Mouse (Mus musculus): Measurements from ENCODE around the gene Anapc1. TPM values are rescaled to one million over a fixed set of nuclear protein-coding genes. Genes with fewer than 3 reads are reported as not detected.
A peak's percentile ranks its signal among the peaks of the same experiment; 100 is the strongest.

Anapc1 gene
- 61.3 and 61.6 TPM in 2 replicates for polyA plus RNA-seq (2015; fragmentation: Nextera tagmentation; extraction: Ambion mirVana)

DNA sequence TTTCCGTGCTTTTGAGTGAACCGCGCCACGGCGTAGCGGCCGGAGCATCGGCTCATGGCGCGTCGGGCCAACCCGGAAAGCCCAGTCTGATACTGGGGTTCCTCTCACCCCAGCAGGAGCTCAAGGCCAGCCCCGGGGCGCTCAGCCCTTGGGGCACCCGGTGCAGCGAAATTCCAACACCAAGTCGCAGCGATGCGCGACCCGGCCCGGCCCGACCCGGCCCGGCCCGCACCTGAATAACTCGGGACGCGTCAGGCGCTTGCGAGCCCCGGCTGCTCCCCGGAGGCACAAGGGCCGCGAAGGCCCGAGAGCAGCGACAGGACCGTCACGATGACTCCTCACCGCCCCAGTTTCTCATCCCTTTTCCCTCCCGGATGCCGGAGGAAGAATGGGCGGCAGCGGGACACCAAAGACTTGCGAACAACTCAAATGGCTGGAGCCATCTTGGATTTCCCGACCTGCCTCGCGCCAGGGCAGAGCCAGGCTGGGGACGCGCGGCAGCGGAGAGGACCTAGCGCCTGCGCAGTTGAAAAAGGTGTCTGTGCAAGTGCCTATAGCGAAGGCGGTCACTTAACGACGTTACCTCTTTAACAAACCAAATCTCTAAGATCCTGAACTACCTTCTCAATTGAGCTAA lies at the start of gene Anapc1:
Anapc1 (minus strand) TSS at position 471 of the 637 bp plus-strand sequence.
- Histone ChIP-seq H3K9me3 (replicated peaks; ENCODE audit: control insufficient read depth, low read length) (no peaks in the 10 kb centered on the region), H3K36me3 (ENCODE audit: control insufficient read depth, insufficient read depth, low read length) (0 out of 2 replicates have a peak, but pooled peaks cover 3% of the 10 kb centered on the region), H3K27me3 (ENCODE audit: control insufficient read depth, insufficient read depth, low read length) (no peaks in the 10 kb centered on the region), H3K4me1 (ENCODE audit: control insufficient read depth, insufficient read depth, low read length) (peaks cover 8% of the 10 kb centered on the region), H3K9ac (ENCODE audit: low read length) (peak within 1 kb of the TSS; percentile 99), H3K27ac (ENCODE audit: low read length) (peak within 1 kb of the TSS; percentile 88), H3K4me3 (replicated peaks; ENCODE audit: low read length) (peak within 1 kb of the TSS; percentile 98), H3K4me2 (ENCODE audit: low read depth, low read length) (peak within 1 kb of the TSS; percentile 84)
- WGBS = under 1% methylated on average over 58 of the region's 58 CpGs
- ATAC-seq (ENCODE audit: insufficient read depth, low FRiP score) = peak; percentile 97

DNA sequence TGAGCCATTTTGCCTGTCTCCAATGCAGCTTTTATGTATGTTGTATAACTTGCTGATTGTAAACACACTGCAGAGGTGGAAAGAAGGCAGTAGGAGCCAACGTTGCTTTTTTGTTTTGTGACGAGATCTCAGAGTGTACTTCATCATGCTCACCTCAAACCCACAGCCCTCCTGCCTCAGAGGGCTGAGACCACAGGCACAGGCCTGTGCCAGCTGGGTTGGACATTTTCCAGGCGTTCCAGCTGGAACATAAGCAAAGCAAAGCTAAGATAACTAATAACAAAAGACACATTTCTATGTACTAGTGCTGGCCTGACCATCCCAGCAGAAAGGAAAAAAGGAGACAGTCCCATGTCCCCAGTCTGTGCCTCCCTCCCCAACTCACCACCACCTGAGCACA lies 47.9 kb upstream of the Anapc1 start:
- H3K4me3 ChIP-seq (replicated peaks; ENCODE audit: low read length) = no peak overlapping the region
- no peak for ATAC-seq (ENCODE audit: insufficient read depth, low FRiP score)
- H3K9me3 ChIP-seq (replicated peaks; ENCODE audit: control insufficient read depth, low read length) = no peaks in the 10 kb centered on the region
- no peak overlapping the region for H3K27ac ChIP-seq (ENCODE audit: low read length)
- H3K36me3 ChIP-seq (ENCODE audit: control insufficient read depth, insufficient read depth, low read length) = no peaks in the 10 kb centered on the region
- no peak overlapping the region for H3K9ac ChIP-seq (ENCODE audit: low read length)
- 35% methylated on average over 3 of the region's 3 CpGs for WGBS
- H3K4me1 ChIP-seq (ENCODE audit: control insufficient read depth, insufficient read depth, low read length) = peaks cover 8% of the 10 kb centered on the region; the same call in 1 of the 2 replicates
- no peak overlapping the region for H3K4me2 ChIP-seq (ENCODE audit: low read depth, low read length)
- H3K27me3 ChIP-seq (ENCODE audit: control insufficient read depth, insufficient read depth, low read length) = no peaks in the 10 kb centered on the region

DNA sequence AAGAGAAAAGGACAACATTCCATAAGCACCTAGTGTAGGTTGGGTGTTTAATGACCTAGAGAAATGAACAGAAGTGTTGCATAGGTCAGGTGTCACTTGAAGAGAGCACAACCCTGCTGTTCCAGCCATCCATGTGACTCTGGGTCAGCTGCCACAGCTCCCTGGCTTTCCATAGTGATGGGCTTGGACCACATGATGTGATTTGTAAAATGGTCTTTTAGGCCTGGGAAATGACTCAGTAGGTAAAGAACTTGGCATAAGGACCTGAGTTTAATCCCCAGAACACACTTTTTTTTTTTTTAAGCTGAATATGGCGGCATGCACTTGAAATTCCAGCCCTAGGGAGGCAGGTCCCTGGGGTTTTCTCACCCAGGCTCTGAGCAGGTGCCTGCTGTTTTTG lies 44.8 kb upstream of the Anapc1 start:
- H3K9ac ChIP-seq (ENCODE audit: low read length) = no peak overlapping the region
- no peaks in the 10 kb centered on the region for H3K27me3 ChIP-seq (ENCODE audit: control insufficient read depth, insufficient read depth, low read length)
- H3K4me3 ChIP-seq (replicated peaks; ENCODE audit: low read length) = no peak overlapping the region
- no peaks in the 10 kb centered on the region for H3K36me3 ChIP-seq (ENCODE audit: control insufficient read depth, insufficient read depth, low read length)
- no peak overlapping the region for H3K4me2 ChIP-seq (ENCODE audit: low read depth, low read length)
- 76% methylated on average over 1 of the region's 1 CpGs for WGBS
- ATAC-seq (ENCODE audit: insufficient read depth, low FRiP score) = no peak
- peaks cover 8% of the 10 kb centered on the region; the same call in 1 of the 2 replicates for H3K4me1 ChIP-seq (ENCODE audit: control insufficient read depth, insufficient read depth, low read length)
- no peak overlapping the region for H3K27ac ChIP-seq (ENCODE audit: low read length)
- H3K9me3 ChIP-seq (replicated peaks; ENCODE audit: control insufficient read depth, low read length) = no peaks in the 10 kb centered on the region

DNA sequence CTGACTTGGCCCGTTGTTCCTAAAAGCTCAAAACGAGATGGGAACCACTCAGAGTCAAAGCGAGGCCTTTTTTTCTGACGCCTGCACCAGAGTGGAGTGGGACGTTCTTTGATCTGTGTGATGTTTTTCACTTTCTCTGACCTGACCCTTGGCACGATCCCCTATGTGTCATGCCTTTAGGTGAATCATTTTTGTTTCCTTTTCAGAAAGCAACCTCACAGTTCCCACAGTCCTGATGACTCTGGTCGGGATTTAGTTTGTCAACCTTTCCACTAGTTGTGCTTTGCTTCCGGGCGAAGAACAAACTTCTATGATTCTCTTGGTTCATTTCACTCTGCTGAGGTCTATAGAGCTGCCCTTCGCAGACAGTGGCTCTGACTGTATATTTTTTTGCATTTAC lies 44.3 kb upstream of the Anapc1 start:
- 63% methylated on average over 10 of the region's 10 CpGs for WGBS
- peaks cover 8% of the 10 kb centered on the region; the same call in 1 of the 2 replicates for H3K4me1 ChIP-seq (ENCODE audit: control insufficient read depth, insufficient read depth, low read length)
- H3K27me3 ChIP-seq (ENCODE audit: control insufficient read depth, insufficient read depth, low read length) = no peaks in the 10 kb centered on the region
- H3K36me3 ChIP-seq (ENCODE audit: control insufficient read depth, insufficient read depth, low read length) = no peaks in the 10 kb centered on the region
- H3K9me3 ChIP-seq (replicated peaks; ENCODE audit: control insufficient read depth, low read length) = no peaks in the 10 kb centered on the region
- H3K9ac ChIP-seq (ENCODE audit: low read length) = no peak overlapping the region
- no peak overlapping the region for H3K27ac ChIP-seq (ENCODE audit: low read length)
- H3K4me3 ChIP-seq (replicated peaks; ENCODE audit: low read length) = no peak overlapping the region
- ATAC-seq (ENCODE audit: insufficient read depth, low FRiP score) = no peak
- no peak overlapping the region for H3K4me2 ChIP-seq (ENCODE audit: low read depth, low read length)

DNA sequence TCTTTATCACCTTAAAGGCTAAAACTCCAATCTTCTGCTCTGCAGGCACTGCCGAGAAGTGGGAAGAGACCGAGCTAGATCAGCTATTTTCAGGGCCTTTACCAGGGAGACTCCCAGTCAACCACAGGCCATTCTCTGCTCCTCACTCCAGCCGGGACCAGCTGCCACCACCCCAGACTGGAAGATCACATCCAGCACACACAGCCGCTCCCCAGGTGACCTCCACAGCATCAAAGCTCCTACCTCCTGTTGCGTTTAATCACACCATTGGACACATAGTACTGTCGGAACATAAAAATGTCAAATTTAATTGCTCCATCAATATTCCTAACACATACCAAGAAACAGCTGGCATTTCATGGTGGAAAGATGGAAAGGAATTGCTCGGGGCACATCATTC lies 42.0 kb upstream of the Anapc1 start:
- ATAC-seq (ENCODE audit: insufficient read depth, low FRiP score) = no peak

DNA sequence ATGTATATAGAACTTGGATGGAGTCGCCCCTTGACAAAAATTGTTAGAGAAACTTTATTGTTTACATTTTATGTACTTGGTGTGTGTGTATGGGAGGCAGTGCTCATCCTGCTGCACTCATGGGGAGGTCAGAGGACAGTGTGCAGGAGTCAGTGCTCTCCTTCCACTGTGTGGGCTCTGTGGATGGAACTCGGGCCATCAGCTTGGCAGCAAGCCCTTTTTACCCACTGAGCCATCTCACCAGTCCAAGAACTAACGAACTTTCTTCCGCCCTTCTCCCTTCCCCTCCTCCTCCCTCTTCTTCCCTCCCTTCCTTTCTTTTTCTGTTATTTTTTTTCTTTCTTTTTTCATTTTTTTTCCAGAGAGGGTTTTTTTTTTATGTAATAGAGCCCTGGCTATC lies 40.9 kb upstream of the Anapc1 start:
- WGBS = 81% methylated on average over 4 of the region's 4 CpGs
- ATAC-seq (ENCODE audit: insufficient read depth, low FRiP score) = no peak
- no peak overlapping the region for H3K4me2 ChIP-seq (ENCODE audit: low read depth, low read length)
- H3K36me3 ChIP-seq (ENCODE audit: control insufficient read depth, insufficient read depth, low read length) = no peaks in the 10 kb centered on the region
- no peak overlapping the region for H3K9ac ChIP-seq (ENCODE audit: low read length)
- no peaks in the 10 kb centered on the region for H3K9me3 ChIP-seq (replicated peaks; ENCODE audit: control insufficient read depth, low read length)
- H3K27me3 ChIP-seq (ENCODE audit: control insufficient read depth, insufficient read depth, low read length) = no peaks in the 10 kb centered on the region
- H3K4me3 ChIP-seq (replicated peaks; ENCODE audit: low read length) = no peak overlapping the region
- H3K27ac ChIP-seq (ENCODE audit: low read length) = no peak overlapping the region
- no peaks in the 10 kb centered on the region for H3K4me1 ChIP-seq (ENCODE audit: control insufficient read depth, insufficient read depth, low read length)

More for the DNA sequence above, 42.0 kb upstream of the Anapc1 start:
- Histone ChIP-seq H3K27me3 (ENCODE audit: control insufficient read depth, insufficient read depth, low read length) (no peaks in the 10 kb centered on the region), H3K9ac (ENCODE audit: low read length) (no peak overlapping the region), H3K4me3 (replicated peaks; ENCODE audit: low read length) (no peak overlapping the region), H3K9me3 (replicated peaks; ENCODE audit: control insufficient read depth, low read length) (no peaks in the 10 kb centered on the region), H3K27ac (ENCODE audit: low read length) (no peak overlapping the region), H3K4me1 (ENCODE audit: control insufficient read depth, insufficient read depth, low read length) (no peaks in the 10 kb centered on the region), H3K4me2 (ENCODE audit: low read depth, low read length) (no peak overlapping the region), H3K36me3 (ENCODE audit: control insufficient read depth, insufficient read depth, low read length) (no peaks in the 10 kb centered on the region)
- WGBS = 74% methylated on average over 7 of the region's 7 CpGs

DNA sequence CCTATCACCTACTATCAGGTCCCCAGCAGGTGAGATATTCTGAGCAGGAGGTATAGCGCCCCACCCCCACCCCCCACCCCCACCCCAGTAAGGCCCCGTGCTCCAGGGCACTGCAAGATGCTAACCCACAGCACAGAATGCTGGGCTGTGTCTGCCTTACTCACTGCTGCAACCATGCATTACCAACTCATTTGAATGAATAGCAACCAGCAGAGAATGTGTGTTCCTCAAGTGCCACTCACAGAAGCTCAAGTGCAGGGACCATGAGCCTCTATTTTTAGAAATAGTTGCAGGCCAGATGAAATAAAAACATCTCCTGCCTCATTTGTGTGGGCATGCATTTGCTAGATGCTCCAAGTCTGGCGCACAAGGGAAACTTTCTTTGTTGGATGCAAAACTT lies 40.4 kb upstream of the Anapc1 start:
- Histone ChIP-seq H3K4me2 (ENCODE audit: low read depth, low read length) (no peak overlapping the region), H3K27me3 (ENCODE audit: control insufficient read depth, insufficient read depth, low read length) (no peaks in the 10 kb centered on the region), H3K4me1 (ENCODE audit: control insufficient read depth, insufficient read depth, low read length) (no peaks in the 10 kb centered on the region), H3K36me3 (ENCODE audit: control insufficient read depth, insufficient read depth, low read length) (no peaks in the 10 kb centered on the region), H3K27ac (ENCODE audit: low read length) (no peak overlapping the region), H3K9me3 (replicated peaks; ENCODE audit: control insufficient read depth, low read length) (no peaks in the 10 kb centered on the region), H3K4me3 (replicated peaks; ENCODE audit: low read length) (no peak overlapping the region), H3K9ac (ENCODE audit: low read length) (no peak overlapping the region)
- WGBS = 56% methylated on average over 3 of the region's 3 CpGs
- ATAC-seq (ENCODE audit: insufficient read depth, low FRiP score) = no peak

DNA sequence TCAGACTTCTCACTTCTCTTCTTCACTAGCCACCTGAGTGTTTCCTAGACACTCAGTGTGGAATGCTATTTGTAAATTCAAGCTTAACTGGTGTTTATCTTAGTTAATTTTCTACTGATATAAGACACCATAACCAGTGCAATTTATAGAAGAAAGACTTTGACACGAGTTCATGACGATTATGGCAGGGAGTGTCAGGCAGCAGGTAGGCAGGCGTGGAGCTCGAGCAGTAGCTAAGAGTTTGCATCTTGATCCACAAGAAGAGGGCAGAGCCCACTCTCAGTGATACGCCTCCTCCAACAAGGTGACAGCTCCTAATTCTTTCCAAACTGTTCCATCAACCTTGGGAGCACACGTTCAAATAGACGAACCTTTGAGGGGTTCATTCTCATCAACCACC lies 39.4 kb upstream of the Anapc1 start:
- Histone ChIP-seq H3K4me1 (ENCODE audit: control insufficient read depth, insufficient read depth, low read length) (no peaks in the 10 kb centered on the region), H3K27ac (ENCODE audit: low read length) (no peak overlapping the region), H3K9me3 (replicated peaks; ENCODE audit: control insufficient read depth, low read length) (no peaks in the 10 kb centered on the region), H3K9ac (ENCODE audit: low read length) (no peak overlapping the region), H3K4me2 (ENCODE audit: low read depth, low read length) (no peak overlapping the region), H3K27me3 (ENCODE audit: control insufficient read depth, insufficient read depth, low read length) (no peaks in the 10 kb centered on the region), H3K4me3 (replicated peaks; ENCODE audit: low read length) (no peak overlapping the region), H3K36me3 (ENCODE audit: control insufficient read depth, insufficient read depth, low read length) (no peaks in the 10 kb centered on the region)
- 60% methylated on average over 7 of the region's 7 CpGs for WGBS
- no peak for ATAC-seq (ENCODE audit: insufficient read depth, low FRiP score)

DNA sequence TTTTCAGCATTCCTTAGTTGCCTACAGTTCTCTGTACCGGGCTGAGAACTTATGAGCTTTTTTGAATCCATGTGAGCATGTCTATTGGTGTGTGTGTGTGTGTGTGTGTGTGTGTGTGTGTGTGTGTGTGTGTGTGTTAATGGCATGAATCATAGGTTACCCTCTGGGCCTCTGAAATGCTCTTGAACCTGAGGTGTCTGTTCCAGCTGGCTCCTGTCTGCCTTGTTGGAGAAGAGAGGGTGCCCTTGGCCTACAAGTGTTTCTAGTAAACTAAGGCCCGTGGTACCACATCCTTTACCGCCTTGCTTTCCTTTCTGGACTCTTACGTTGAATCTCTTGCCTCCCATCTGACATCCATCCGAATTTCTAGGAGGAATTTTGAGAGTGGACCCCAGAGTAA lies 38.9 kb upstream of the Anapc1 start:
- Histone ChIP-seq H3K9ac (ENCODE audit: low read length) (no peak overlapping the region), H3K27ac (ENCODE audit: low read length) (no peak overlapping the region), H3K4me2 (ENCODE audit: low read depth, low read length) (no peak overlapping the region), H3K4me1 (ENCODE audit: control insufficient read depth, insufficient read depth, low read length) (no peaks in the 10 kb centered on the region), H3K4me3 (replicated peaks; ENCODE audit: low read length) (no peak overlapping the region), H3K27me3 (ENCODE audit: control insufficient read depth, insufficient read depth, low read length) (no peaks in the 10 kb centered on the region), H3K36me3 (ENCODE audit: control insufficient read depth, insufficient read depth, low read length) (no peaks in the 10 kb centered on the region), H3K9me3 (replicated peaks; ENCODE audit: control insufficient read depth, low read length) (no peaks in the 10 kb centered on the region)
- ATAC-seq (ENCODE audit: insufficient read depth, low FRiP score) = no peak
- WGBS = 70% methylated on average over 5 of the region's 5 CpGs

All from stomach, embryonic 16.5 days (tissue).